Mouse (Mus musculus) lung, postnatal 0 days (tissue): Measurements from ENCODE around the gene Rhbdd2. TPM values are rescaled to one million over a fixed set of nuclear protein-coding genes. Genes with fewer than 3 reads are reported as not detected.
A peak's percentile ranks its signal among the peaks of the same experiment; 100 is the strongest.

ENCODE experiments used
- ATAC-seq: fragments of 200-750 bp; cut with Nextera tagmentation; 2 replicates; pipeline ENCODE4 v1.8.0; 2017; ENCODE audit warnings: moderate library complexity
- DNase-seq: peaks from one replicate; pipeline ENCODE4 v3.0.0-alpha.2; 2016; ENCODE audit warnings: low spot score
- H3K27ac ChIP-seq: fragments of 300-500 bp; sonication (generic); 2 replicates; pipeline ENCODE4 v1.5.1; 2014; ENCODE audit warnings: antibody characterized with exemption, mild to moderate bottlenecking, low read length, mixed read lengths
- H3K27me3 ChIP-seq: fragments of 300-500 bp; sonication (generic); replicated peaks from 2 replicates; pipeline ENCODE4 v1.6.1; 2014; ENCODE audit warnings: low read length, mixed read lengths; ENCODE audit not compliant: insufficient read depth
- H3K36me3 ChIP-seq: fragments of 300-500 bp; sonication (generic); 2 replicates; pipeline ENCODE4 v1.6.1; 2014; ENCODE audit warnings: low read length, mixed read lengths; ENCODE audit not compliant: insufficient read depth
- H3K4me1 ChIP-seq: fragments of 300-500 bp; sonication (generic); 2 replicates; pipeline ENCODE4 v1.6.1; 2014; ENCODE audit warnings: antibody characterized with exemption, low read depth, low read length, mixed read lengths; ENCODE audit not compliant: insufficient read depth
- H3K4me2 ChIP-seq: fragments of 300-500 bp; sonication (generic); replicated peaks from 2 replicates; pipeline ENCODE4 v1.6.1; 2014; ENCODE audit warnings: low read depth, mild to moderate bottlenecking, low read length, moderate library complexity, mixed read lengths
- H3K4me3 ChIP-seq: fragments of 300-500 bp; sonication (generic); 2 replicates; pipeline ENCODE4 v1.5.1; 2014; ENCODE audit warnings: low read depth, low read length
- H3K9ac ChIP-seq: fragments of 300-500 bp; sonication (generic); replicated peaks from 2 replicates; pipeline ENCODE4 v1.6.1; 2014; ENCODE audit warnings: low read depth, mild to moderate bottlenecking
- H3K9me3 ChIP-seq: fragments of 300-500 bp; sonication (generic); 2 replicates; pipeline ENCODE4 v1.6.1; 2016; ENCODE audit warnings: low read length, mixed read lengths
- CTCF ChIP-seq: IDR thresholded peaks from 2 replicates; pipeline ENCODE4 v1.5.1; 2016; ENCODE audit warnings: antibody characterized with exemption, mild to moderate bottlenecking
- EP300 ChIP-seq: IDR thresholded peaks from 2 replicates; pipeline ENCODE4 v1.6.1; 2016; ENCODE audit warnings: antibody characterized with exemption, mild to moderate bottlenecking, control low read depth
- WGBS: fragments of 180-500 bp; shearing (Covaris S2); extraction: QIAGEN DNeasy Blood & Tissue Kit; methylation state at CpG from one replicate; pipeline ENCODE4 v1.1.7; 2014; 5-methylcytosine and 5-hydroxymethylcytosine counted together
- polyA plus RNA-seq: library from polyadenylated mRNA; unstranded; fragments of >200 nt; fragmentation: Nextera tagmentation; extraction: Ambion mirVana; gene quantifications from 2 replicates; pipeline ENCODE4 v1.2.1, GENCODE M21; 2015

The Rhbdd2 gene
- polyA plus RNA-seq, 1 experiment from 2014 or later = 25.8 TPM

- TF ChIP-seq EP300 (peak; percentile 60; the same call in 1 of the 2 replicates), CTCF (no peak)
- peak; percentile 32 for ATAC-seq
- no peaks in the 10 kb centered on the region for H3K27me3 ChIP-seq
- H3K9ac ChIP-seq = no peak overlapping the region
- no peak overlapping the region for H3K27ac ChIP-seq
- no peak overlapping the region for H3K4me3 ChIP-seq
- H3K9me3 ChIP-seq = no peaks in the 10 kb centered on the region
- DNase-seq = peak; percentile 58
- H3K36me3 ChIP-seq = no peaks in the 10 kb centered on the region
- no peaks in the 10 kb centered on the region for H3K4me1 ChIP-seq
- 52% methylated on average over 1 of the region's 1 CpGs for WGBS
- H3K4me2 ChIP-seq = no peak overlapping the region
These were observed 16.9 kb downstream of the Rhbdd2 start for GRCm38 (mm10) chr5:135649309-135649633.

- Histone ChIP-seq H3K9ac (no peak overlapping the region), H3K36me3 (no peaks in the 10 kb centered on the region), H3K27ac (no peak overlapping the region), H3K4me3 (no peak overlapping the region), H3K9me3 (no peaks in the 10 kb centered on the region), H3K27me3 (no peaks in the 10 kb centered on the region), H3K4me2 (no peak overlapping the region), H3K4me1 (no peaks in the 10 kb centered on the region)
- DNase-seq (peak; percentile 42), ATAC-seq (peak; percentile 47)
- no peak for TF ChIP-seq CTCF
- TF ChIP-seq EP300 = 0 out of 2 replicates have a peak, but pooled peaks have one; percentile 8
- WGBS = 52% methylated on average over 3 of the region's 3 CpGs
These were observed 19.1 kb downstream of the Rhbdd2 start for GRCm38 (mm10) chr5:135651536-135651935.

- Histone ChIP-seq H3K4me1 (no peaks in the 10 kb centered on the region), H3K4me3 (no peak overlapping the region), H3K27me3 (no peaks in the 10 kb centered on the region), H3K36me3 (no peaks in the 10 kb centered on the region), H3K9ac (no peak overlapping the region), H3K9me3 (no peaks in the 10 kb centered on the region), H3K27ac (no peak overlapping the region), H3K4me2 (no peak overlapping the region)
- 23% methylated on average over 2 of the region's 2 CpGs for WGBS
- TF ChIP-seq CTCF (no peak), EP300 (no peak)
- peak; percentile 78 for ATAC-seq
- DNase-seq = peak; percentile 64
These were observed 20.8 kb downstream of the Rhbdd2 start for GRCm38 (mm10) chr5:135653209-135653608.

- 64% methylated on average over 5 of the region's 5 CpGs for whole genome bisulfite sequencing
- TF ChIP-seq EP300 (no peak), CTCF (no peak)
- no peaks in the 10 kb centered on the region for H3K27me3 ChIP-seq
- no peak for ATAC-seq
- no peaks in the 10 kb centered on the region for H3K36me3 ChIP-seq
- no peak overlapping the region for H3K4me3 ChIP-seq
- H3K9ac ChIP-seq = no peak overlapping the region
- H3K9me3 ChIP-seq = no peaks in the 10 kb centered on the region
- no peak overlapping the region for H3K27ac ChIP-seq
- H3K4me1 ChIP-seq = no peaks in the 10 kb centered on the region
- no peak for DNase-seq
- no peak overlapping the region for H3K4me2 ChIP-seq
These were observed 23.6 kb downstream of the Rhbdd2 start for GRCm38 (mm10) chr5:135656046-135656445.

- H3K9me3 ChIP-seq = no peaks in the 10 kb centered on the region
- WGBS = 90% methylated on average over 5 of the region's 5 CpGs
- H3K4me1 ChIP-seq = no peaks in the 10 kb centered on the region
- H3K27me3 ChIP-seq = no peaks in the 10 kb centered on the region
- H3K4me3 ChIP-seq = no peak overlapping the region
- TF ChIP-seq CTCF = no peak
- TF ChIP-seq EP300 = no peak
- DNase-seq = no peak
- no peak overlapping the region for H3K27ac ChIP-seq
- H3K9ac ChIP-seq = no peak overlapping the region
- no peak overlapping the region for H3K4me2 ChIP-seq
- no peaks in the 10 kb centered on the region for H3K36me3 ChIP-seq
- ATAC-seq = no peak
These were observed 24.7 kb downstream of the Rhbdd2 start for GRCm38 (mm10) chr5:135657128-135657527.

GRCm38 (mm10) chr5:135657703-135658373 is 25.4 kb downstream of the Rhbdd2 start:
- H3K27ac ChIP-seq = no peak overlapping the region
- H3K9me3 ChIP-seq = no peaks in the 10 kb centered on the region
- H3K4me1 ChIP-seq = no peaks in the 10 kb centered on the region
- DNase-seq (no peak), ATAC-seq (no peak)
- H3K27me3 ChIP-seq = no peaks in the 10 kb centered on the region
- TF ChIP-seq EP300 (no peak), CTCF (no peak)
- H3K4me3 ChIP-seq = no peak overlapping the region
- no peak overlapping the region for H3K4me2 ChIP-seq
- WGBS = 40% methylated on average over 17 of the region's 17 CpGs
- H3K36me3 ChIP-seq = no peaks in the 10 kb centered on the region
- H3K9ac ChIP-seq = no peak overlapping the region
